21 mouse cellular contexts compared by ENCODE assay signal in the genomic region with DNA sequence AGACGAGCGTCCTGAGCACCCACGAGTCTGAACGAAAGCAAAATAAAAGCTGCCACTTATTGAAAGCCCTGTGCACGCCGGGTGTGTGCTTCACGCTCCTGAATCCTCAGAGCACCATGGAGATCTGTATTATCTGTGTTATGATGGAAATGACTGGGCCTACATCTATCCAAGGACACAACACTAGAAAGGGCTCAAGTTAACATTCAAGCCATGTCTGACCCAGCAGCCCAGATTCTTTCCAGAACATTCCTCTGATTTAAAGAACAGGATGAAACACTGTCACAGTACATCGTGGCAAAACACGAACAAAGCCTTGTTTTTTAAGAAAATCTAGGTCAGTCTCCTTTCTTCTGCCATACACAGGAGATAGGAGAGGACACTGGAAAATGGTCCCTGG. TPM values are rescaled to one million over a fixed set of nuclear protein-coding genes. Genes with fewer than 3 reads are reported as not detected.
"Had no signal": no experiment of that assay in that cellular context is flagged by ENCODE, and none has a peak within 500 bp of the region (broad histone marks: within the 10 kb centered on the region; RNA-seq: fewer than 3 reads in every experiment).

No protein-coding gene starts in this region.

- H3K4me3 ChIP-seq: lung, embryonic 15.5 days; megakaryocyte, embryonic 14.5 days; midbrain, embryonic 13.5 days; neural tube, embryonic 12.5 days; stomach, embryonic 15.5 days had no signal

- ATAC-seq: liver, postnatal 0 days; lung, postnatal 0 days; midbrain, embryonic 13.5 days; midbrain, embryonic 16.5 days had no signal

- DNase-seq: liver, postnatal 0 days; lung, adult 2 months; lung, postnatal 14 days; lung, postnatal 36 days; right cerebral cortex, postnatal 14 days; thymus, adult 2 months; thymus, postnatal 25 days; thymus, postnatal 4 days had no signal

- H3K27ac ChIP-seq: lung, embryonic 15.5 days; macrophage; midbrain, embryonic 13.5 days; neural tube, embryonic 12.5 days; stomach, embryonic 15.5 days; stomach, postnatal 0 days had no signal

- H3K4me1 ChIP-seq: lung, embryonic 15.5 days; midbrain, embryonic 13.5 days; neural tube, embryonic 12.5 days; stomach, embryonic 15.5 days had no signal

- H3K27me3 ChIP-seq: lung, embryonic 15.5 days; midbrain, embryonic 13.5 days; neural tube, embryonic 12.5 days; stomach, embryonic 15.5 days had no signal

- H3K4me2 ChIP-seq: lung, embryonic 15.5 days; midbrain, embryonic 11.5 days; midbrain, embryonic 13.5 days; neural tube, embryonic 12.5 days; stomach, embryonic 15.5 days had no signal

- H3K9me3 ChIP-seq: lung, embryonic 15.5 days; midbrain, embryonic 13.5 days; neural tube, embryonic 12.5 days; stomach, embryonic 15.5 days had no signal

- H3K36me3 ChIP-seq: lung, embryonic 15.5 days; midbrain, embryonic 13.5 days; neural tube, embryonic 12.5 days; stomach, embryonic 15.5 days had no signal

- H3K9ac ChIP-seq: liver, postnatal 0 days; lung, embryonic 15.5 days; midbrain, embryonic 13.5 days; neural tube, embryonic 12.5 days; stomach, embryonic 15.5 days had no signal

RNA-seq across cellular contexts. Expression of a gene that starts 13.3 kb away (rescaled TPM):
- total RNA-seq: megakaryocyte progenitor cell, adult 5-6 weeks; monocyte, adult 5-6 weeks; neutrophil, adult 5-6 weeks had no signal
- polyA plus RNA-seq: macrophage had no signal
